Mouse (Mus musculus) layer of hippocampus, postnatal 14 days (tissue): ENCODE data around the gene Xrcc1. TPM values are rescaled to one million over a fixed set of nuclear protein-coding genes. Genes with fewer than 3 reads are reported as not detected.

Experiments used
- total RNA-seq, 2 experiments: library from RNA; stranded (reverse); gene quantifications; 2 replicates each; pipeline ENCODE4 v1.2.3; 2021

Xrcc1 gene
- total RNA-seq, 2 experiments from 2014 or later: 41.0 to 46.8 TPM

Other genes starting within 250 kb of the Xrcc1 start
- 10 to 100 TPM; 20.5 to 21.1 TPM for gene Zfp61, start 245.1 kb upstream of the Xrcc1 start, total RNA-seq
- gene Zfp94, start 229.6 kb upstream of the Xrcc1 start, total RNA-seq: 10 to 100 TPM; 13.3 to 13.9 TPM
- gene Tescl, start 212.4 kb upstream of the Xrcc1 start, total RNA-seq: not detected
- gene Lypd5, start 197.1 kb upstream of the Xrcc1 start, total RNA-seq: not detected
- under 1 TPM; 0.41 to 0.81 TPM for gene Kcnn4, start 176.0 kb upstream of the Xrcc1 start, total RNA-seq
- 10 to 100 TPM; 29.1 to 33.8 TPM for gene Smg9, start 146.7 kb upstream of the Xrcc1 start, total RNA-seq
- not detected for gene Irgc1, start 94.0 kb upstream of the Xrcc1 start, total RNA-seq
- gene Plaur, start 83.8 kb upstream of the Xrcc1 start, total RNA-seq: 1 to 10 TPM in 1 of 2 experiments, under 1 TPM in 1; 0.76 to 1.0 TPM
- gene Cadm4, start 64.3 kb upstream of the Xrcc1 start, total RNA-seq: 100 to 1,000 TPM; 220 to 227 TPM
- 10 to 100 TPM; 38.1 to 43.3 TPM for gene Zfp428, start 39.3 kb upstream of the Xrcc1 start, total RNA-seq
- not detected for gene AC161166.1, start 33.8 kb upstream of the Xrcc1 start, total RNA-seq
- 10 to 100 TPM; 87.5 to 89.7 TPM for gene Irgq, start 15.6 kb upstream of the Xrcc1 start, total RNA-seq
- gene Pinlyp, start 171 bp upstream of the Xrcc1 start, total RNA-seq: not detected
- gene Ethe1, start 41.3 kb downstream of the Xrcc1 start, total RNA-seq: 1 to 10 TPM; 8.2 to 8.6 TPM
- 1 to 10 TPM; 5.8 to 6.3 TPM for gene Zfp575, start 41.4 kb downstream of the Xrcc1 start, total RNA-seq
- under 1 TPM; 0.28 to 0.60 TPM for gene Phldb3, start 64.5 kb downstream of the Xrcc1 start, total RNA-seq
- 1 to 10 TPM; 1.2 to 1.3 TPM for gene Lypd3, start 90.3 kb downstream of the Xrcc1 start, total RNA-seq
- gene Tex101, start 130.4 kb downstream of the Xrcc1 start, total RNA-seq: not detected
- gene BC049730, start 163.0 kb downstream of the Xrcc1 start, total RNA-seq: not detected
- gene Gm4763, start 180.6 kb downstream of the Xrcc1 start, total RNA-seq: not detected
- gene Cd177, start 214.0 kb downstream of the Xrcc1 start, total RNA-seq: not detected
- gene Ceacam10, start 230.9 kb downstream of the Xrcc1 start, total RNA-seq: not detected